Mouse (Mus musculus) midbrain, embryonic 11.5 days (tissue): ENCODE measurements around the gene Vstm4. TPM values are rescaled to one million over a fixed set of nuclear protein-coding genes. Genes with fewer than 3 reads are reported as not detected.
A peak's percentile ranks its signal among the peaks of the same experiment; 100 is the strongest.

ENCODE experiments used
- ATAC-seq: fragments of 200-750 bp; cut with Nextera tagmentation; 2 replicates; pipeline ENCODE4 v1.8.0; 2017; ENCODE audit warnings: moderate TSS enrichment, moderate library complexity; ENCODE audit not compliant: low FRiP score
- DNase-seq: peaks from one replicate; pipeline ENCODE4 v3.0.0; 2015; ENCODE audit warnings: low spot score; ENCODE audit errors: missing footprints
- H3K27ac ChIP-seq: fragments of 300-500 bp; sonication (generic); 2 replicates; pipeline ENCODE4 v1.5.1; 2014; ENCODE audit warnings: low read depth, low read length
- H3K27me3 ChIP-seq: fragments of 300-500 bp; sonication (generic); 2 replicates; pipeline ENCODE4 v1.6.1; 2014; ENCODE audit warnings: mild to moderate bottlenecking, low read length, moderate library complexity, mixed read lengths; ENCODE audit not compliant: control insufficient read depth, insufficient read depth
- H3K36me3 ChIP-seq: fragments of 300-500 bp; sonication (generic); 2 replicates; pipeline ENCODE4 v1.6.1; 2014; ENCODE audit warnings: mild to moderate bottlenecking, low read length, moderate library complexity, mixed read lengths; ENCODE audit not compliant: control insufficient read depth, insufficient read depth
- H3K4me1 ChIP-seq: fragments of 300-500 bp; sonication (generic); 2 replicates; pipeline ENCODE4 v1.6.1; 2014; ENCODE audit warnings: low read length; ENCODE audit not compliant: control insufficient read depth, insufficient read depth
- H3K4me2 ChIP-seq: fragments of 300-500 bp; sonication (generic); 2 replicates; pipeline ENCODE4 v1.6.1; 2014; ENCODE audit warnings: mild to moderate bottlenecking, moderate library complexity
- H3K4me3 ChIP-seq: fragments of 300-500 bp; sonication (generic); 2 replicates; pipeline ENCODE4 v1.5.1; 2014; ENCODE audit warnings: low read depth, low read length
- H3K9ac ChIP-seq: fragments of 300-500 bp; sonication (generic); 2 replicates; pipeline ENCODE4 v1.6.1; 2014; ENCODE audit warnings: low read length
- H3K9me3 ChIP-seq: fragments of 300-500 bp; sonication (generic); 2 replicates; pipeline ENCODE4 v1.6.1; 2016; ENCODE audit warnings: low read length; ENCODE audit not compliant: control insufficient read depth
- WGBS: fragments of 180-500 bp; shearing (Covaris S2); extraction: QIAGEN DNeasy Blood & Tissue Kit; methylation state at CpG from one replicate; pipeline ENCODE4 v1.1.7; 2014; 5-methylcytosine and 5-hydroxymethylcytosine counted together
- polyA plus RNA-seq: library from polyadenylated mRNA; unstranded; fragments of >200 nt; fragmentation: Nextera tagmentation; extraction: Ambion mirVana; gene quantifications from 2 replicates; pipeline ENCODE4 v1.2.1, GENCODE M21; 2014

The Vstm4 gene
- polyA plus RNA-seq, 1 experiment from 2014 or later, result 4.5 TPM

- Histone ChIP-seq H3K4me1 (no peaks in the 10 kb centered on the region), H3K9ac (no peak overlapping the region), H3K9me3 (no peaks in the 10 kb centered on the region), H3K27me3 (no peaks in the 10 kb centered on the region), H3K27ac (no peak overlapping the region), H3K4me3 (no peak overlapping the region), H3K36me3 (no peaks in the 10 kb centered on the region), H3K4me2 (no peak overlapping the region)
- DNase-seq (no peak), ATAC-seq (no peak)
- 63% methylated on average over 6 of the region's 6 CpGs for WGBS
Measured at GRCm38 (mm10) chr14:32877549-32877948, 21.0 kb downstream of the Vstm4 start.

GRCm38 (mm10) chr14:32880332-32880731, 23.8 kb downstream of the Vstm4 start:
- Histone ChIP-seq H3K9me3 (no peaks in the 10 kb centered on the region), H3K27ac (no peak overlapping the region), H3K4me2 (no peak overlapping the region), H3K9ac (no peak overlapping the region), H3K27me3 (no peaks in the 10 kb centered on the region), H3K4me1 (no peaks in the 10 kb centered on the region), H3K36me3 (no peaks in the 10 kb centered on the region), H3K4me3 (no peak overlapping the region)
- DNase-seq (peak; percentile 23), ATAC-seq (no peak)
- 94% methylated on average over 5 of the region's 5 CpGs for WGBS

GRCm38 (mm10) chr14:32881693-32882092, 25.1 kb downstream of the Vstm4 start:
- Histone ChIP-seq H3K9ac (no peak overlapping the region), H3K4me1 (no peaks in the 10 kb centered on the region), H3K4me3 (no peak overlapping the region), H3K4me2 (no peak overlapping the region), H3K9me3 (no peaks in the 10 kb centered on the region), H3K27ac (no peak overlapping the region), H3K36me3 (no peaks in the 10 kb centered on the region), H3K27me3 (no peaks in the 10 kb centered on the region)
- no peak for DNase-seq
- no peak for ATAC-seq
- WGBS, result 95% methylated on average over 1 of the region's 1 CpGs

- peak overlapping the region; percentile 2; the same call in 1 of the 2 replicates for H3K27ac ChIP-seq
- 13% methylated on average over 6 of the region's 6 CpGs for WGBS
- ATAC-seq, result peak; percentile 87
- no peak overlapping the region for H3K4me3 ChIP-seq
- H3K9me3 ChIP-seq, result no peaks in the 10 kb centered on the region
- peak; percentile 84 for DNase-seq
- H3K9ac ChIP-seq, result no peak overlapping the region
- no peaks in the 10 kb centered on the region for H3K36me3 ChIP-seq
- no peaks in the 10 kb centered on the region for H3K27me3 ChIP-seq
- no peak overlapping the region; the same call in 1 of the 2 replicates for H3K4me2 ChIP-seq
- H3K4me1 ChIP-seq, result peaks cover 11% of the 10 kb centered on the region
Measured at GRCm38 (mm10) chr14:32888876-32889674, 32.5 kb downstream of the Vstm4 start.

- no peaks in the 10 kb centered on the region for H3K27me3 ChIP-seq
- H3K4me3 ChIP-seq, result no peak overlapping the region
- H3K9ac ChIP-seq, result no peak overlapping the region
- no peak overlapping the region for H3K27ac ChIP-seq
- no peaks in the 10 kb centered on the region for H3K36me3 ChIP-seq
- ATAC-seq (no peak), DNase-seq (no peak)
- WGBS, result 84% methylated on average over 4 of the region's 4 CpGs
- no peak overlapping the region for H3K4me2 ChIP-seq
- peaks cover 1% of the 10 kb centered on the region for H3K4me1 ChIP-seq
- H3K9me3 ChIP-seq, result no peaks in the 10 kb centered on the region
Measured at GRCm38 (mm10) chr14:32894341-32894853, 37.8 kb downstream of the Vstm4 start.

GRCm38 (mm10) chr14:32894878-32895277, 38.3 kb downstream of the Vstm4 start:
- ATAC-seq, result no peak

GRCm38 (mm10) chr14:32896896-32897295, 40.3 kb downstream of the Vstm4 start:
- no peaks in the 10 kb centered on the region for H3K9me3 ChIP-seq
- H3K27me3 ChIP-seq, result no peaks in the 10 kb centered on the region
- no peak overlapping the region for H3K4me2 ChIP-seq
- WGBS, result 93% methylated on average over 2 of the region's 2 CpGs
- H3K27ac ChIP-seq, result no peak overlapping the region
- no peak overlapping the region for H3K9ac ChIP-seq
- H3K4me3 ChIP-seq, result no peak overlapping the region
- DNase-seq (no peak), ATAC-seq (no peak)
- no peaks in the 10 kb centered on the region for H3K4me1 ChIP-seq
- no peaks in the 10 kb centered on the region for H3K36me3 ChIP-seq

More at GRCm38 (mm10) chr14:32894878-32895277, 38.3 kb downstream of the Vstm4 start:
- Histone ChIP-seq H3K4me2 (no peak overlapping the region), H3K4me1 (no peaks in the 10 kb centered on the region; the same call in 1 of the 2 replicates), H3K9me3 (no peaks in the 10 kb centered on the region), H3K4me3 (no peak overlapping the region), H3K27me3 (no peaks in the 10 kb centered on the region), H3K36me3 (no peaks in the 10 kb centered on the region), H3K9ac (no peak overlapping the region), H3K27ac (no peak overlapping the region)
- 89% methylated on average over 4 of the region's 4 CpGs for WGBS
- no peak for DNase-seq

GRCm38 (mm10) chr14:32903203-32903602, 46.6 kb downstream of the Vstm4 start:
- Histone ChIP-seq H3K27me3 (no peaks in the 10 kb centered on the region), H3K4me1 (no peaks in the 10 kb centered on the region), H3K36me3 (no peaks in the 10 kb centered on the region), H3K9ac (no peak overlapping the region), H3K9me3 (no peaks in the 10 kb centered on the region), H3K27ac (no peak overlapping the region), H3K4me3 (no peak overlapping the region), H3K4me2 (no peak overlapping the region)
- WGBS, result 90% methylated on average over 3 of the region's 3 CpGs
- DNase-seq (no peak), ATAC-seq (no peak)

- ATAC-seq, result no peak
- H3K4me3 ChIP-seq, result no peak overlapping the region
- H3K36me3 ChIP-seq, result no peaks in the 10 kb centered on the region
- H3K4me2 ChIP-seq, result no peak overlapping the region
- H3K9me3 ChIP-seq, result no peaks in the 10 kb centered on the region
- no peak overlapping the region for H3K9ac ChIP-seq
- no peak for DNase-seq
- 94% methylated on average over 3 of the region's 3 CpGs for WGBS
- H3K4me1 ChIP-seq, result no peaks in the 10 kb centered on the region
- no peaks in the 10 kb centered on the region for H3K27me3 ChIP-seq
- H3K27ac ChIP-seq, result no peak overlapping the region
Measured at GRCm38 (mm10) chr14:32906545-32906944, 50.0 kb downstream of the Vstm4 start.
